Mouse (Mus musculus) CD4-positive, CD25-positive, alpha-beta regulatory T cell, adult 4 months (primary cell): ENCODE results near the gene Vmn1r192. TPM values are rescaled to one million over a fixed set of nuclear protein-coding genes. Genes with fewer than 3 reads are reported as not detected.
"Not testable (repeated sequence)": the region's sequence is repeated elsewhere in the genome, so short reads cannot be mapped to it uniquely, and the experiment has no call there.

Experiments
- ATAC-seq: one replicate; pipeline ENCODE4 v1.8.0; 2017
- polyA plus RNA-seq, 2 experiments: library from polyadenylated mRNA; unstranded; fragments of 100-300 nt; shearing (Covaris generic); gene quantifications; one replicate each; pipeline ENCODE4 v1.2.1; 2017

Vmn1r192 gene
- not detected for polyA plus RNA-seq

- no peak for ATAC-seq
These were observed at the start of gene Vmn1r192 for GRCm38 (mm10) chr13:22191041-22191440. Vmn1r192 (minus strand) TSS chr13:22191141.

GRCm38 (mm10) chr13:22223060-22223459, 32.1 kb upstream of the Vmn1r192 start, which contains the start of gene Vmn1r193:
Vmn1r193 (minus strand) TSS chr13:22223160.
- not testable (repeated sequence) for ATAC-seq

GRCm38 (mm10) chr13:22192756-22193155, 1.8 kb upstream of the Vmn1r192 start:
- ATAC-seq = not testable (repeated sequence)

- no peak for ATAC-seq
These were observed 556 bp downstream of the Vmn1r192 start for GRCm38 (mm10) chr13:22190385-22190784.

- ATAC-seq = no peak
These were observed 1.6 kb downstream of the Vmn1r192 start for GRCm38 (mm10) chr13:22189313-22189712.

- no peak for ATAC-seq
These were observed 7.1 kb downstream of the Vmn1r192 start, which contains the start of gene Vmn1r191 for GRCm38 (mm10) chr13:22183869-22184268. Vmn1r191 (minus strand) TSS chr13:22183969.

GRCm38 (mm10) chr13:22168416-22168815, 22.5 kb downstream of the Vmn1r192 start:
- no peak for ATAC-seq

GRCm38 (mm10) chr13:22136495-22137293, 54.2 kb downstream of the Vmn1r192 start:
- not testable (repeated sequence) for ATAC-seq

Other genes starting within 250 kb of the Vmn1r192 start
- gene Zfp184, start 246.0 kb downstream of the Vmn1r192 start, polyA plus RNA-seq = under 1 TPM in 1 of 2 experiments, not detected in 1; 0.37 TPM
- gene Pom121l2, start 209.9 kb downstream of the Vmn1r192 start, polyA plus RNA-seq = not detected
- under 1 TPM in 1 of 2 experiments, not detected in 1; 0.74 TPM for gene Prss16, start 181.4 kb downstream of the Vmn1r192 start, polyA plus RNA-seq
- not detected for gene Hist1h2ah, start 155.6 kb downstream of the Vmn1r192 start, polyA plus RNA-seq
- 1 to 10 TPM in 1 of 2 experiments, not detected in 1; 4.8 TPM for gene Hist1h2bk, start 155.3 kb downstream of the Vmn1r192 start, polyA plus RNA-seq
- 1 to 10 TPM; 5.4 to 6.7 TPM for gene Hist1h4i, start 149.8 kb downstream of the Vmn1r192 start, polyA plus RNA-seq
- not detected for gene Hist1h2ag, start 148.2 kb downstream of the Vmn1r192 start, polyA plus RNA-seq
- gene Hist1h2bj, start 147.9 kb downstream of the Vmn1r192 start, polyA plus RNA-seq = 1 to 10 TPM; 3.8 to 9.5 TPM
- not detected for gene Vmn1r188, start 106.7 kb downstream of the Vmn1r192 start, polyA plus RNA-seq
- gene Vmn1r189, start 85.3 kb downstream of the Vmn1r192 start, polyA plus RNA-seq = not detected
- not detected for gene Vmn1r191, start 7.2 kb downstream of the Vmn1r192 start, polyA plus RNA-seq
- gene Vmn1r193, start 32.0 kb upstream of the Vmn1r192 start, polyA plus RNA-seq = not detected
- gene Vmn1r194, start 53.1 kb upstream of the Vmn1r192 start, polyA plus RNA-seq = not detected
- gene Vmn1r195, start 79.4 kb upstream of the Vmn1r192 start, polyA plus RNA-seq = not detected
- not detected for gene Vmn1r196, start 98.8 kb upstream of the Vmn1r192 start, polyA plus RNA-seq
- not detected for gene Vmn1r197, start 133.4 kb upstream of the Vmn1r192 start, polyA plus RNA-seq
- not detected for gene Vmn1r198, start 159.2 kb upstream of the Vmn1r192 start, polyA plus RNA-seq
- gene Vmn1r199, start 188.7 kb upstream of the Vmn1r192 start, polyA plus RNA-seq = not detected
- not detected for gene Vmn1r200, start 199.2 kb upstream of the Vmn1r192 start, polyA plus RNA-seq